Mouse (Mus musculus) neural tube, embryonic 14.5 days (tissue): ENCODE measurements around the gene Focad. TPM values are rescaled to one million over a fixed set of nuclear protein-coding genes. Genes with fewer than 3 reads are reported as not detected.

ENCODE experiments used
- ATAC-seq: fragments of 200-750 bp; cut with Nextera tagmentation; 2 replicates; pipeline ENCODE4 v1.8.0; 2017; ENCODE audit warnings: low read depth, mild to moderate bottlenecking, moderate TSS enrichment, moderate library complexity
- H3K27ac ChIP-seq: fragments of 300-500 bp; sonication (generic); 2 replicates; pipeline ENCODE4 v1.5.1; 2014; ENCODE audit warnings: low read depth, mild to moderate bottlenecking, control low read depth, low read length, moderate library complexity, mixed read lengths
- H3K27me3 ChIP-seq: fragments of 300-500 bp; sonication (generic); 2 replicates; pipeline ENCODE4 v1.6.1; 2014; ENCODE audit warnings: low read length; ENCODE audit not compliant: control insufficient read depth, insufficient read depth
- H3K36me3 ChIP-seq: fragments of 300-500 bp; sonication (generic); 2 replicates; pipeline ENCODE4 v1.6.1; 2014; ENCODE audit warnings: low read length, mixed read lengths; ENCODE audit not compliant: control insufficient read depth, insufficient read depth
- H3K4me1 ChIP-seq: fragments of 300-500 bp; sonication (generic); 2 replicates; pipeline ENCODE4 v1.6.1; 2014; ENCODE audit warnings: low read length; ENCODE audit not compliant: control insufficient read depth, insufficient read depth
- H3K4me2 ChIP-seq: fragments of 300-500 bp; sonication (generic); 2 replicates; pipeline ENCODE4 v1.6.1; 2014; ENCODE audit warnings: mild to moderate bottlenecking, low read depth, low read length, control low read depth
- H3K4me3 ChIP-seq: fragments of 300-500 bp; sonication (generic); 2 replicates; pipeline ENCODE4 v1.5.1; 2014; ENCODE audit warnings: low read depth, low read length, control low read depth, mixed read lengths
- H3K9ac ChIP-seq: fragments of 300-500 bp; sonication (generic); replicated peaks from 2 replicates; pipeline ENCODE4 v1.6.1; 2014; ENCODE audit warnings: low read depth, mild to moderate bottlenecking, control low read depth, low read length, mixed read lengths
- H3K9me3 ChIP-seq: fragments of 300-500 bp; sonication (generic); 2 replicates; pipeline ENCODE4 v1.6.1; 2016; ENCODE audit warnings: low read length; ENCODE audit not compliant: control insufficient read depth
- WGBS: fragments of 180-500 bp; shearing (Covaris S2); extraction: QIAGEN DNeasy Blood & Tissue Kit; methylation state at CpG from one replicate; pipeline ENCODE4 v1.1.7; 2014; 5-methylcytosine and 5-hydroxymethylcytosine counted together
- polyA plus RNA-seq: library from polyadenylated mRNA; unstranded; fragments of >200 nt; fragmentation: Nextera tagmentation; extraction: Ambion mirVana; gene quantifications from 2 replicates; pipeline ENCODE4 v1.2.1, GENCODE M21; 2014

Focad gene
- polyA plus RNA-seq, 1 experiment from 2014 or later = 23.5 TPM

DNA sequence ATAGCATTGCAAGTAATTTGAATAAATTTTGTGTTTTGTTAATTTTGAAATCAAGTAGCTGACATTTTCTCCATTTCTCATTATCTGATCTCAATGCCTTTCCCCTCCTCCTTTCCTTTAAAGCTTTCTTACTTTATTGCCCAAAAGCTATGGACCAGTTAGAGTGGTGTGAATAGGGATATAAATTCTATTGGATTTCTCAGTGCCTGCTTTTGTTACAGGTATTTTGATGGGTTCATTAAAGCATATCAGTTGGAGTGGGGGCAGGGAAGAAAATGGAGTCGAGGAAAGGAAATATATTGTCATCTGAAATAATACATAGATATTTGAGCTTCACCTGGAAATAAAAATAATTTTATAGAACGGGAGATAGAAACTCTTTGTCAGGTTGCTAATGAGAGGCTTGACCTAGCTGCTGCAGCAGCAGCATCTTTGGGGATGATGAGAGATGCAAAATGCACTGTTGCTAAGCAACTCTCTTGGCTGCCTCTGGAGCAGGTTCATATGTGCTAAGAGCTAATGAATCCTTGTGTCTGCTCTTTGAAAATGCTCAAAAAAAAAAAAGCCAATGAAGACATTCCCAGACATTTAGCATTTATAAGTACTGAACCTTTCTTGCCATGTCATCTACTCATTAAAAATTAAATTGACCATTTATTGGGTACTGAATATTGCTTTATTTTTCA, 116.9 kb downstream of the Focad start:
- peaks cover 25% of the 10 kb centered on the region for H3K4me1 ChIP-seq
- peak overlapping the region; percentile 73 for H3K27ac ChIP-seq
- no peak overlapping the region for H3K4me3 ChIP-seq
- H3K27me3 ChIP-seq = no peaks in the 10 kb centered on the region
- no peak overlapping the region; the same call in 1 of the 2 replicates for H3K4me2 ChIP-seq
- no peaks in the 10 kb centered on the region for H3K36me3 ChIP-seq
- 16% methylated on average over 2 of the region's 2 CpGs for WGBS
- ATAC-seq = peak; percentile 82
- H3K9ac ChIP-seq = no peak overlapping the region
- H3K9me3 ChIP-seq = no peaks in the 10 kb centered on the region

DNA sequence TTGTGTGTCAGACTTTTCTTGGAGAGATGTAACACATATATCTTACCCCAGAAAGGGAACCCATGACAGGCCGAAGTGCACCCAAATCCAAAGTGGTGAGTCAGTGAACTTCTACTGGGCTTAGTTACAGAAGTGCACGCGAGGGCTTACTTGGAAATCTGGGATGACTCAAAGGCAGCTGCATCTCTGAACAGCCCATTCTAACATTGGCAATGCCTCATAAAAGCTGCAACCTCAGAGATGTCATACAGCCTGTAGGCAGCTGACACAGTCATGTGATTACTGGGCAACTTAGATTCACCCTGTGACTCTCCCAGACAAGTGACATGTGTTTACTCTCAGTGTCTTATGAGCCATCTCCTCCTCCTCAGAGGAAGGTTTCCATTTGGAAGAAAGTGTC, 119.5 kb downstream of the Focad start:
- H3K9ac ChIP-seq = no peak overlapping the region
- 98% methylated on average over 3 of the region's 3 CpGs for WGBS
- H3K4me3 ChIP-seq = no peak overlapping the region
- no peak overlapping the region for H3K27ac ChIP-seq
- no peaks in the 10 kb centered on the region for H3K36me3 ChIP-seq
- H3K9me3 ChIP-seq = no peaks in the 10 kb centered on the region
- H3K4me2 ChIP-seq = no peak overlapping the region
- no peaks in the 10 kb centered on the region for H3K27me3 ChIP-seq
- no peak for ATAC-seq
- H3K4me1 ChIP-seq = peaks cover 25% of the 10 kb centered on the region

DNA sequence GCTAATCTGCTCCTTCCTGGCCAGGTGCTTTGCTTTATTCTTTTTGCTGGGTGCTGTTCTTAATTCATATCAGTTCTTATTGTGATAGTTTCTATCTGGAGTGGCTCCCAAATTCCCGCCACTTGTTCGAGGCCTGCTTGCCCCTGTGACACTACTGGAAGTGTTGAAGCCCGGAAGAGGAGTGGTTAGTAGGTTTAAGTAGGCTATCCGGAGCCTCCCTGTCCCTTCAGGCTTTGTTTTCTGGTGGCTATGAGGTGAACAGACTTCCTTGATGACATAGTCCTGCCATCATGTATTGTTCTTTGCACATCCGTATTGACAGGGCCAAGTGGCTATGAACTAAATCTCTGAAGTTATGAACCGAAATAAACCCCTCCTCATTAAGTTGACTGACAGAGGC, 123.9 kb downstream of the Focad start:
- H3K4me2 ChIP-seq = no peak overlapping the region
- no peaks in the 10 kb centered on the region for H3K27me3 ChIP-seq
- no peaks in the 10 kb centered on the region for H3K36me3 ChIP-seq
- 88% methylated on average over 6 of the region's 6 CpGs for WGBS
- H3K4me1 ChIP-seq = no peaks in the 10 kb centered on the region
- H3K9ac ChIP-seq = no peak overlapping the region
- H3K9me3 ChIP-seq = no peaks in the 10 kb centered on the region
- ATAC-seq = no peak
- no peak overlapping the region for H3K27ac ChIP-seq
- no peak overlapping the region for H3K4me3 ChIP-seq

DNA sequence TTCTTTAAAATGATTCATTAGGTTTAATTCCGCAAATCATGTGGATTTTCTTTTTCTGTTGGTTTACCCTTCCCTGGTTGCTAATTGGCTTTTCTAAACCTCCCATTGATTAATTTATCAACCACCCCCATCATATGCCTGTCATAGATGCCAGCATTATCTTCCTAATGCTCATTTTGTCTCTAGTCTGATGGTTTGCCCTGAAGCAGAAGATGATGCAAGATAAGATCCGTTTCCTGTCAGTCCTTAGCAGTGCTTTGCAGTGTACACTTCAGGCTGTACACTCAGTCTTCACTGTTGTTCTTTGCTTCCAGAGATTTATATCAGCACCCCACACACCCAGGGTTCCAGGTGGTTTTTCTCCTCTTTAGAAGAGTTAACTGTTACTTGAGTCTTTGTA, 124.4 kb downstream of the Focad start:
- no peak for ATAC-seq
- H3K27me3 ChIP-seq = no peaks in the 10 kb centered on the region
- H3K9me3 ChIP-seq = no peaks in the 10 kb centered on the region
- H3K9ac ChIP-seq = no peak overlapping the region
- no peak overlapping the region for H3K4me3 ChIP-seq
- H3K36me3 ChIP-seq = no peaks in the 10 kb centered on the region
- H3K27ac ChIP-seq = no peak overlapping the region
- 82% methylated on average over 2 of the region's 2 CpGs for WGBS
- H3K4me1 ChIP-seq = no peaks in the 10 kb centered on the region
- H3K4me2 ChIP-seq = no peak overlapping the region

DNA sequence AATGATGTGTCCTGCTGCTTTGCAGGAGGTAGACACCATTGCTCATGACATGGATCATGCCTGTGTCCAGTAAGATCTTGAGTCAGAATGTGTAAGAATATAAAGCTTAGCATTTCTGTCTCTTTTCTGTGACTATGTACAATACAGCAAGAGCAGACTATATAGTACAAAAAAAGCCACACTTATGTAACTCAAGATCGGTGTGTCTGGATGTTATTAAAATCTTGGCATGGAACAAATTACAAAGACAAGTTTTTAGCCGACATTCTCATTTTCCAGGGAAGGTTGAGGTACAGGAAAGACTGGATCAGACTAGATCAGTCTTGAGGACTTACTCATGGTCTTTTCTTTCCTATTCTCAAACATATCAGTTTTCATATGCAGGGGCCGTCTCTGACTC, 136.9 kb downstream of the Focad start:
- no peaks in the 10 kb centered on the region for H3K27me3 ChIP-seq
- no peak for ATAC-seq
- WGBS = 92% methylated on average over 3 of the region's 3 CpGs

DNA sequence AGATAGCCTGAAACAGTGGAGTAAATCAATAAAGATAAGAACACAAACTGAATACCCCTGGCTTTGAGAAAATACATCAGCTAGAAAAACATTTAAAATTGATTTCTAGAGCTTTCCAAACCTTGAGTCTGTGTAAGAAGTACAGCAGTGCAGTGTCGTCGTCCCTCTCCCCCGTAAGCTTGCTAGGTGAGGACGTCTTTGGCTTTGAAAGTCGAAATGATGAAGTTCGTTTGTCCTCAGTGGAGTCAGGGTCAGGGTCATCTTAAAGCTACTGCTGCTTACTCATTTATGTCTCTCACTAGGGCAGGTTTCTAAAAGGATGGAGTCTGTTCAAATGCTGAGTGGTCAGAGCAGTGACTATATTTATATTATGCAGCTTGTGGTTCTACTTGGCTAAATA, 141.5 kb downstream of the Focad start:
- no peak for ATAC-seq
- Histone ChIP-seq H3K36me3 (no peaks in the 10 kb centered on the region), H3K4me1 (peaks cover 8% of the 10 kb centered on the region; the same call in 1 of the 2 replicates), H3K4me3 (no peak overlapping the region), H3K27me3 (no peaks in the 10 kb centered on the region), H3K4me2 (no peak overlapping the region), H3K9ac (no peak overlapping the region), H3K9me3 (no peaks in the 10 kb centered on the region), H3K27ac (no peak overlapping the region)
- 49% methylated on average over 6 of the region's 6 CpGs for WGBS

More for the DNA sequence above, 136.9 kb downstream of the Focad start:
- no peak overlapping the region for H3K4me2 ChIP-seq
- no peak overlapping the region for H3K9ac ChIP-seq
- H3K36me3 ChIP-seq = no peaks in the 10 kb centered on the region
- no peak overlapping the region for H3K27ac ChIP-seq
- no peaks in the 10 kb centered on the region for H3K9me3 ChIP-seq
- H3K4me1 ChIP-seq = no peaks in the 10 kb centered on the region
- H3K4me3 ChIP-seq = no peak overlapping the region

DNA sequence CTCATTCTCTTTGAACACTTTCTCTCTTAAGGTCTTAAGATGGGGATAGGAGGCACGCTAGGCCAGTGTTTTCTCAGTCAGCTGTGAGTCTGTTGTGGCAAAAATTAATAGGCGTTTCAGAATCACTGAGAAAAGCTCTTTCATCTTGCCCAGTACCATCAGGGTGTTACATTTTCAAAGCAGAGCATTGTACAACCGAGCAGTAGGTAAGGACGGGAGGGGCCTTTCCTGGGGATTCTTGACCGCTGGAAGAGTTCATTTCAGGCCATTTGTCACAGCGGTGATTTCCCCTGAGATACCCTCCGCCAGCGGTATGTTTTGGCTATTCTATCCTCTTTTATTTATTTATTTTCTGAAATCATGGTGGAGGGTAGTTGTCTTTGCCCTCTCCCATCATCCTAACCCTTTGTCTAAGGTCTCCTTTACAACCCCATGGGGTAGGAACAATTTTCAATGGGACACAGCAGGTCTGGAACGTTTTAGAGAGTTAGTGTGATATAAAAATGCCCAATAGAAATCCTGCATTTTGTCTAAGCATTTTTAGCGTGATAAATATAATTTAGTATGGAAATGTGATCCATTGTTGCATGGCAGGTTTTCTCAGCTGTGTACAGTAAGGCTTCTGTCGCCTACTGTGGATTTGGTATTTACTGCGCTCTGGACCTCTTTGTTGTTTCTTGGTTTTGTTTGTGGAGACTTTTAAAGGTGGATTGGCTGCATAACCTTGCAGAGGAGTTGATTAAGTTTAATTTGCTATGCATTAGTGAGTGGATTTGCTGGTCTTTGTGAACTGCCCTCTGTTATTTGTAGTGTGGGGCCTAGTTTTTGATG, 142.7 kb downstream of the Focad start:
- H3K4me2 ChIP-seq = no peak overlapping the region
- H3K9ac ChIP-seq = no peak overlapping the region
- peaks cover 8% of the 10 kb centered on the region; the same call in 1 of the 2 replicates for H3K4me1 ChIP-seq
- no peak for ATAC-seq
- 19% methylated on average over 12 of the region's 12 CpGs for WGBS
- H3K36me3 ChIP-seq = no peaks in the 10 kb centered on the region
- H3K27me3 ChIP-seq = no peaks in the 10 kb centered on the region
- no peak overlapping the region for H3K4me3 ChIP-seq
- H3K27ac ChIP-seq = no peak overlapping the region
- no peaks in the 10 kb centered on the region for H3K9me3 ChIP-seq

DNA sequence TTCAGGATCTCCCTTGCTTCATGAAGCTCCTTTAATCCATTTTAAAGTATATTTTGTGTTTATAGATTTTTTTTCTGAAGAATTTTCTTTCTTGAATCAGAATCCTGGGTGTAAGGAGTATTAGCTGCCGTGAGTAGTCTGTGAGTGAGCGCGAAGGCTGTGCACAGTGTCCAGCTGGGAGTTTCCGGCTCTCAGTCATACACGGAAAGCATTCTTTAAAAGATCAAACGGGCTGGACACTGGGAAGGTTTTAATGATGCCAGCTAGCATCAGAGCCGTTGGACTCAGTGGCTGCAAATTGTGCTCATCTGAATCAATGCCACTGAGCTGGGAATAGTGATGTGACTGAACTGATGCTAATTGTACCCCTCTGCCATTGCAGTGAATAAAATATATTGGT, 143.9 kb downstream of the Focad start:
- H3K4me3 ChIP-seq = no peak overlapping the region
- no peak overlapping the region for H3K27ac ChIP-seq
- no peaks in the 10 kb centered on the region for H3K27me3 ChIP-seq
- peaks cover 8% of the 10 kb centered on the region; the same call in 1 of the 2 replicates for H3K4me1 ChIP-seq
- WGBS = 23% methylated on average over 7 of the region's 7 CpGs
- no peaks in the 10 kb centered on the region for H3K36me3 ChIP-seq
- H3K9ac ChIP-seq = no peak overlapping the region
- no peak overlapping the region for H3K4me2 ChIP-seq
- H3K9me3 ChIP-seq = no peaks in the 10 kb centered on the region
- no peak for ATAC-seq

DNA sequence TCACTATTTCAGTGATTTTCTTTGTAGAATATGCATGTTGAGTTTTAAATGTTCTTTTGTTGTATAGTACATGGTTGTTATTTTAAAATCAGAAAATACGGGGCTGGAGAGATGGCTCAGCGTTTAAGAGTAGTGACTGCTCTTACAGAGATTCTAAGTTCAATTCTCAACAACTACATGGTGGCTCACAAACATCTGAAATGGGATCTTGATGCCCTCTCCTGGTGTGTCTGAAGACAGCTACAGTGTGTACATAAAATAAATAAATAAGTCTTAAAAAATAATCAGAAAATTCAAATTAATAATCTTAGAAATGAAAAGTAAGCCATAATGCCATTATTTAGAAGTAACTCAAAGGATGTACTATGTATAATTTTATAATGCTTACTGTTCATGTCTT, 149.4 kb downstream of the Focad start:
- Histone ChIP-seq H3K9me3 (no peaks in the 10 kb centered on the region), H3K4me1 (no peaks in the 10 kb centered on the region), H3K27me3 (no peaks in the 10 kb centered on the region), H3K4me3 (no peak overlapping the region), H3K36me3 (no peaks in the 10 kb centered on the region), H3K4me2 (no peak overlapping the region), H3K27ac (no peak overlapping the region), H3K9ac (no peak overlapping the region)
- WGBS = 98% methylated on average over 2 of the region's 2 CpGs
- no peak for ATAC-seq
